Mouse (Mus musculus) liver, embryonic 14.5 days (tissue): ENCODE measurements at regions not wholly inside any gene's neighbourhood (a gene's known extent, or its start where the extent isn't known, plus 50 kb on each side); places are given as distances from the start of the nearest gene placed in this dataset.
"Not testable (repeated sequence)": the region's sequence is repeated elsewhere in the genome, so short reads cannot be mapped to it uniquely, and the experiment has no call there.

ENCODE experiments used
- CTCF ChIP-seq: IDR thresholded peaks from 2 replicates; pipeline ENCODE4 v1.5.1; 2016; ENCODE audit warnings: antibody characterized with exemption, low read depth, control low read depth
- EP300 ChIP-seq: IDR thresholded peaks from 2 replicates; pipeline ENCODE4 v1.6.1; 2016; ENCODE audit warnings: antibody characterized with exemption, low read depth

- not testable (repeated sequence) for TF ChIP-seq EP300, CTCF
Observed at GRCm38 (mm10) chr3:11212290-11212912, 876.9 kb upstream of the Gm38303 start.
